Mouse (Mus musculus): ENCODE measurements around the gene Jph3. TPM values are rescaled to one million over a fixed set of nuclear protein-coding genes. Genes with fewer than 3 reads are reported as not detected.

Gene Jph3
- total and polyA plus RNA-seq, 2 experiments from 2014 or later = 70.2 to 110 TPM

- TF ChIP-seq CTCF (IDR thresholded peaks at IDR 0.05) = no peak
- H3K4me3 ChIP-seq (ENCODE audit: low read depth, low read length) = no peak overlapping the region
- H3K4me1 ChIP-seq (ENCODE audit: insufficient read depth, low read length) = no peaks in the 10 kb centered on the region
- DNase-seq (ENCODE audit: low spot score) (no peak), ATAC-seq (ENCODE audit: low FRiP score) (no peak)
- H3K9me3 ChIP-seq (ENCODE audit: low read length) = no peaks in the 10 kb centered on the region
- H3K27ac ChIP-seq (ENCODE audit: low read depth, low read length) = no peak overlapping the region
- H3K27me3 ChIP-seq (ENCODE audit: insufficient read depth, low read length) = no peaks in the 10 kb centered on the region
- no peak overlapping the region for H3K4me2 ChIP-seq (ENCODE audit: low read depth, low read length, poor library complexity, severe bottlenecking)
- WGBS = 88% methylated on average over 10 of the region's 10 CpGs
- H3K36me3 ChIP-seq (ENCODE audit: insufficient read depth, low read length) = 0 out of 2 replicates have a peak, but pooled peaks cover 4% of the 10 kb centered on the region
- no peak overlapping the region for H3K9ac ChIP-seq (replicated peaks; ENCODE audit: low read length, poor library complexity, severe bottlenecking)
These were observed 11.3 kb downstream of the Jph3 start for GRCm38 (mm10) chr8:121740721-121741120.

GRCm38 (mm10) chr8:121749501-121749900 is 20.1 kb downstream of the Jph3 start:
- Histone ChIP-seq H3K4me3 (ENCODE audit: low read depth, low read length) (no peak overlapping the region), H3K9me3 (ENCODE audit: low read length) (no peaks in the 10 kb centered on the region), H3K4me2 (ENCODE audit: low read depth, low read length, poor library complexity, severe bottlenecking) (no peak overlapping the region), H3K9ac (replicated peaks; ENCODE audit: low read length, poor library complexity, severe bottlenecking) (no peak overlapping the region), H3K36me3 (ENCODE audit: insufficient read depth, low read length) (0 out of 2 replicates have a peak, but pooled peaks cover 14% of the 10 kb centered on the region), H3K27me3 (ENCODE audit: insufficient read depth, low read length) (no peaks in the 10 kb centered on the region), H3K4me1 (ENCODE audit: insufficient read depth, low read length) (no peaks in the 10 kb centered on the region), H3K27ac (ENCODE audit: low read depth, low read length) (no peak overlapping the region)
- 76% methylated on average over 9 of the region's 9 CpGs for WGBS
- DNase-seq (ENCODE audit: low spot score) (no peak), ATAC-seq (ENCODE audit: low FRiP score) (no peak)
- no peak for TF ChIP-seq CTCF (IDR thresholded peaks at IDR 0.05)

- DNase-seq (ENCODE audit: low spot score) = no peak
- no peak overlapping the region for H3K9ac ChIP-seq (replicated peaks; ENCODE audit: low read length, poor library complexity, severe bottlenecking)
- H3K36me3 ChIP-seq (ENCODE audit: insufficient read depth, low read length) = 0 out of 2 replicates have a peak, but pooled peaks cover 16% of the 10 kb centered on the region
- ATAC-seq (ENCODE audit: low FRiP score) = no peak
- WGBS = 36% methylated on average over 3 of the region's 3 CpGs
- H3K4me1 ChIP-seq (ENCODE audit: insufficient read depth, low read length) = no peaks in the 10 kb centered on the region
- TF ChIP-seq CTCF (IDR thresholded peaks at IDR 0.05) = peak; percentile 39
- no peak overlapping the region for H3K27ac ChIP-seq (ENCODE audit: low read depth, low read length)
- no peak overlapping the region for H3K4me3 ChIP-seq (ENCODE audit: low read depth, low read length)
- no peaks in the 10 kb centered on the region for H3K27me3 ChIP-seq (ENCODE audit: insufficient read depth, low read length)
- no peak overlapping the region for H3K4me2 ChIP-seq (ENCODE audit: low read depth, low read length, poor library complexity, severe bottlenecking)
- no peaks in the 10 kb centered on the region for H3K9me3 ChIP-seq (ENCODE audit: low read length)
These were observed 21.1 kb downstream of the Jph3 start for GRCm38 (mm10) chr8:121750512-121750911.

GRCm38 (mm10) chr8:121751407-121751806 is 22.0 kb downstream of the Jph3 start:
- no peak overlapping the region for H3K9ac ChIP-seq (replicated peaks; ENCODE audit: low read length, poor library complexity, severe bottlenecking)
- no peak for ATAC-seq (ENCODE audit: low FRiP score)
- no peaks in the 10 kb centered on the region for H3K27me3 ChIP-seq (ENCODE audit: insufficient read depth, low read length)
- H3K36me3 ChIP-seq (ENCODE audit: insufficient read depth, low read length) = 0 out of 2 replicates have a peak, but pooled peaks cover 16% of the 10 kb centered on the region
- peak; percentile 98 for TF ChIP-seq CTCF (IDR thresholded peaks at IDR 0.05)
- H3K4me3 ChIP-seq (ENCODE audit: low read depth, low read length) = no peak overlapping the region
- no peak overlapping the region for H3K27ac ChIP-seq (ENCODE audit: low read depth, low read length)
- peak; percentile 72 for DNase-seq (ENCODE audit: low spot score)
- H3K9me3 ChIP-seq (ENCODE audit: low read length) = no peaks in the 10 kb centered on the region
- H3K4me1 ChIP-seq (ENCODE audit: insufficient read depth, low read length) = no peaks in the 10 kb centered on the region
- no peak overlapping the region for H3K4me2 ChIP-seq (ENCODE audit: low read depth, low read length, poor library complexity, severe bottlenecking)
- 28% methylated on average over 3 of the region's 3 CpGs for WGBS

- ATAC-seq (ENCODE audit: low FRiP score) (no peak), DNase-seq (ENCODE audit: low spot score) (no peak)
- Histone ChIP-seq H3K4me2 (ENCODE audit: low read depth, low read length, poor library complexity, severe bottlenecking) (no peak overlapping the region), H3K9me3 (ENCODE audit: low read length) (no peaks in the 10 kb centered on the region), H3K36me3 (ENCODE audit: insufficient read depth, low read length) (0 out of 2 replicates have a peak, but pooled peaks cover 11% of the 10 kb centered on the region), H3K4me1 (ENCODE audit: insufficient read depth, low read length) (no peaks in the 10 kb centered on the region), H3K27ac (ENCODE audit: low read depth, low read length) (no peak overlapping the region), H3K9ac (replicated peaks; ENCODE audit: low read length, poor library complexity, severe bottlenecking) (no peak overlapping the region), H3K27me3 (ENCODE audit: insufficient read depth, low read length) (no peaks in the 10 kb centered on the region), H3K4me3 (ENCODE audit: low read depth, low read length) (no peak overlapping the region)
- TF ChIP-seq CTCF (IDR thresholded peaks at IDR 0.05) = no peak
- WGBS = 75% methylated on average over 12 of the region's 12 CpGs
These were observed 29.0 kb downstream of the Jph3 start for GRCm38 (mm10) chr8:121758470-121758869.

- DNase-seq (ENCODE audit: low spot score) (no peak), ATAC-seq (ENCODE audit: low FRiP score) (no peak)
- no peak overlapping the region for H3K4me3 ChIP-seq (ENCODE audit: low read depth, low read length)
- no peak overlapping the region for H3K9ac ChIP-seq (replicated peaks; ENCODE audit: low read length, poor library complexity, severe bottlenecking)
- H3K4me2 ChIP-seq (ENCODE audit: low read depth, low read length, poor library complexity, severe bottlenecking) = no peak overlapping the region
- no peaks in the 10 kb centered on the region for H3K36me3 ChIP-seq (ENCODE audit: insufficient read depth, low read length)
- no peaks in the 10 kb centered on the region for H3K27me3 ChIP-seq (ENCODE audit: insufficient read depth, low read length)
- WGBS = 79% methylated on average over 7 of the region's 7 CpGs
- H3K9me3 ChIP-seq (ENCODE audit: low read length) = no peaks in the 10 kb centered on the region
- no peak for TF ChIP-seq CTCF (IDR thresholded peaks at IDR 0.05)
- H3K4me1 ChIP-seq (ENCODE audit: insufficient read depth, low read length) = no peaks in the 10 kb centered on the region
- no peak overlapping the region for H3K27ac ChIP-seq (ENCODE audit: low read depth, low read length)
These were observed 31.1 kb downstream of the Jph3 start for GRCm38 (mm10) chr8:121760484-121760883.
